Mouse (Mus musculus) adrenal gland, adult 10 weeks (tissue): ENCODE results near the gene Prf1. TPM values are rescaled to one million over a fixed set of nuclear protein-coding genes. Genes with fewer than 3 reads are reported as not detected.

Experiments used
- polyA plus RNA-seq: library from polyadenylated mRNA; stranded (reverse); fragments of 350-450 nt; fragmentation: Illumina TruSeq; extraction: RNeasy Lipid Tissue Mini Kit (QIAGEN cat#74804); gene quantifications from one replicate; pipeline ENCODE4 v1.2.3, GENCODE M21; 2014; ENCODE audit warnings: low read depth, low replicate concordance

Prf1 gene
- polyA plus RNA-seq = not detected

GRCm38 (mm10) chr10:61297477-61297876, at the start of gene Prf1:
Prf1 (plus strand) TSS chr10:61297833.

GRCm38 (mm10) chr10:61273081-61273843, 24.4 kb upstream of the Prf1 start, which contains the start of gene Adamts14:
Adamts14 (minus strand) TSS chr10:61273438.

Other genes with a start within 250 kb of the Prf1 start
- 17.4 TPM for gene Pcbd1, start 208.5 kb upstream of the Prf1 start, polyA plus RNA-seq
- gene Sgpl1, start 150.1 kb upstream of the Prf1 start, polyA plus RNA-seq = 84.1 TPM
- gene Tbata, start 125.9 kb upstream of the Prf1 start, polyA plus RNA-seq = not detected
- gene Adamts14, start 24.4 kb upstream of the Prf1 start, polyA plus RNA-seq = not detected
- 1.5 TPM for gene Pald1, start 85.7 kb downstream of the Prf1 start, polyA plus RNA-seq
- gene Nodal, start 120.1 kb downstream of the Prf1 start, polyA plus RNA-seq = not detected
- 31.4 TPM for gene Eif4ebp2, start 154.8 kb downstream of the Prf1 start, polyA plus RNA-seq
- 9.4 TPM for gene Lrrc20, start 178.0 kb downstream of the Prf1 start, polyA plus RNA-seq